Mouse (Mus musculus): ENCODE results near the gene E030018B13Rik. TPM values are rescaled to one million over a fixed set of nuclear protein-coding genes. Genes with fewer than 3 reads are reported as not detected.

E030018B13Rik gene
- polyA plus RNA-seq, 2 experiments: not detected

DNA sequence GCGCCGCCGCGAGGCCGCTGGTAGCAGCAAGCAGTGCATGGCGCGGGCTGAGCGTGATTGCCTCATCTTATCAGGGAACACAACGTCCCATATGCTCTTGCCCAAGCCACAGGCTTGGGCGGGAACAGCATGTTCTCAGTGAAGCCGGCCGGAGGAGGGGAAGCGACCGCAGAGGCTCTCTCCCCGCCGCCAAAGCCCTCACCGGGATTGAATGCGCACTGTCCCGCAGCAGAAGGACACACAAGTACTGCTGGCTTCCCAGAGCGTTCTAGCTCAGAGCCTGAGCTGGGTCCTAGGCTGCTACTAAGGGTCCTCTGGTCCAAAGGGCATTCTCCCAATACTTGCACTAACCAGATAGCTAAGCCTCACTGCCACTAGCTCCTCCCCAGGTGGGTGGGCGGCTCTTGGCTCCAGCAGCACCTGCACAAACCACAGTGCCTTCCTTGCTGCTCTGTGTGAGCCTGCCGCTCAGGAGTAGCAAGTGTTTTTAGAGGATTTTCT is 19.6 kb upstream of the E030018B13Rik start:
- H3K4me1 ChIP-seq (replicated peaks; ENCODE audit: control insufficient read depth in 2 of 2, insufficient read depth in 2 of 2, low read length in 1 of 2): peaks cover 12 to 13% of the 10 kb centered on the region in 2 experiments
- H3K27ac ChIP-seq: peak overlapping the region; percentile 52
- no peaks in the 10 kb centered on the region for H3K36me3 ChIP-seq (replicated peaks; ENCODE audit: control insufficient read depth, insufficient read depth, low read depth)
- DNase-seq (ENCODE audit: low read depth in 3 of 3, low spot score in 3 of 3) (peak; percentile 75 to 83 (median 77)), ATAC-seq (ENCODE audit: insufficient read depth) (peak; percentile 93)
- under 1% methylated on average over 22 of the region's 22 CpGs for WGBS (ENCODE audit: insufficient replicate concordance)
- peak; percentile 77 for TF ChIP-seq CTCF (IDR thresholded peaks at IDR 0.05; ENCODE audit: low read depth)
- peak; percentile 88 for TF ChIP-seq EP300 (IDR thresholded peaks at IDR 0.05; ENCODE audit: low read depth)
- H3K9me3 ChIP-seq (ENCODE audit: control insufficient read depth, low read length): no peaks in the 10 kb centered on the region
- peak overlapping the region; percentile 9 to 30; a peak in 3 of 4 replicates for H3K4me3 ChIP-seq (ENCODE audit: insufficient read depth in 1 of 2, low read depth in 2 of 2, low read length in 2 of 2)
- H3K4me2 ChIP-seq (ENCODE audit: low read depth): peak overlapping the region; percentile 60
- H3K27me3 ChIP-seq (ENCODE audit: control insufficient read depth, insufficient read depth, low read length): no peaks in the 10 kb centered on the region
- H3K9ac ChIP-seq (replicated peaks): peak overlapping the region; percentile 52

DNA sequence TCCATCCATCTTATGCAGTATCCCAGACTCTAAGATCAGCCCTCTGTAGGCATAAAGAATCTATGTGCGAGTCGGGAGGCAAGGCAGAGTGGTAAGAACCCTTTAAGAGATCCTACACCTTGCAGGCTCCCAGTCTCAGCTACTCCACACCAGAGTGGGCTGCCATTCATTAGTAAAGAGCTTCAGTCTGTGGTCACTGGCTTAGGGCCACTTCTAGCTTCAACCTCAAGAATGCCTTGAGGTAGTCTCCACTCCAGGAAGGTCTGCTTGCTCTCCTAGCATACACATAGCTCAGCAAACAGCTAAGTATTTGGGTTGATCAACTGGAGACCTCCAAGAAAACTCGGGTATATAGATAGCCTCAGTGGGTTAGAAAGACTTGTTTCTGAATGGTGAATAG is 19.0 kb upstream of the E030018B13Rik start:
- Histone ChIP-seq H3K9me3 (ENCODE audit: control insufficient read depth, low read length) (no peaks in the 10 kb centered on the region), H3K9ac (replicated peaks) (no peak overlapping the region), H3K27ac (no peak overlapping the region), H3K4me3 (ENCODE audit: insufficient read depth in 1 of 2, low read depth in 2 of 2, low read length in 2 of 2) (no peak overlapping the region; a peak in 1 of 4 replicates), H3K4me1 (replicated peaks; ENCODE audit: control insufficient read depth in 2 of 2, insufficient read depth in 2 of 2, low read length in 1 of 2) (peaks cover 12 to 13% of the 10 kb centered on the region in 2 experiments), H3K36me3 (replicated peaks; ENCODE audit: control insufficient read depth, insufficient read depth, low read depth) (no peaks in the 10 kb centered on the region), H3K27me3 (ENCODE audit: control insufficient read depth, insufficient read depth, low read length) (no peaks in the 10 kb centered on the region), H3K4me2 (ENCODE audit: low read depth) (peak overlapping the region; percentile 60)
- no peak for TF ChIP-seq EP300 (IDR thresholded peaks at IDR 0.05; ENCODE audit: low read depth)
- no peak for TF ChIP-seq CTCF (IDR thresholded peaks at IDR 0.05; ENCODE audit: low read depth)
- ATAC-seq (ENCODE audit: insufficient read depth) (0 out of 2 replicates have a peak, but pooled peaks have one; percentile 1), DNase-seq (ENCODE audit: low read depth in 3 of 3, low spot score in 3 of 3) (no peak)
- 45% methylated on average over 3 of the region's 3 CpGs for WGBS (ENCODE audit: insufficient replicate concordance)

DNA sequence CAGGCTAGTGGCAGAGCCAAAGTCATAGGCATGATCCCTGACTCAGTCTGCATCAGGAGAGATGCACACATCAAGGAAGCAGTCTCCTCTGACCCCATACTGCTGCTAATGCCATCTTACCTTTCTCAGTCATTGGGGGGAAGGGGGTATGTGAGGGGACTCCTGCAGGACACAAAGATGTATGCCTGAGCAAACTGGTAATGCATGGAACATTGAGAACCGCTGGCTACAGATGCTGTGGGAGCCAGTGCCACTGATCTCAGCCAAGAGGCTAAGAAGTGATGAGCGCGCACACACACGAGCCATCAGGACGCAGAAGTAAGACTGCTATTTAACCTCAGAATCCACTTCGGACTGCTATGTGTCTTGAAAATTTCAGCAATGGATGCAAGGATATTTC is 18.5 kb upstream of the E030018B13Rik start:
- no peak for DNase-seq (ENCODE audit: low read depth in 3 of 3, low spot score in 3 of 3)
- Histone ChIP-seq H3K9me3 (ENCODE audit: control insufficient read depth, low read length) (no peaks in the 10 kb centered on the region), H3K27ac (no peak overlapping the region), H3K36me3 (replicated peaks; ENCODE audit: control insufficient read depth, insufficient read depth, low read depth) (no peaks in the 10 kb centered on the region), H3K27me3 (ENCODE audit: control insufficient read depth, insufficient read depth, low read length) (no peaks in the 10 kb centered on the region), H3K9ac (replicated peaks) (no peak overlapping the region), H3K4me2 (ENCODE audit: low read depth) (no peak overlapping the region), H3K4me3 (ENCODE audit: insufficient read depth in 1 of 2, low read depth in 2 of 2, low read length in 2 of 2) (no peak overlapping the region), H3K4me1 (replicated peaks; ENCODE audit: control insufficient read depth in 2 of 2, insufficient read depth in 2 of 2, low read length in 1 of 2) (peaks cover 13% of the 10 kb centered on the region in 2 experiments)
- no peak for ATAC-seq (ENCODE audit: insufficient read depth)
- WGBS (ENCODE audit: insufficient replicate concordance): 77% methylated on average over 6 of the region's 6 CpGs
- TF ChIP-seq EP300 (IDR thresholded peaks at IDR 0.05; ENCODE audit: low read depth) (no peak), CTCF (IDR thresholded peaks at IDR 0.05; ENCODE audit: low read depth) (no peak)

DNA sequence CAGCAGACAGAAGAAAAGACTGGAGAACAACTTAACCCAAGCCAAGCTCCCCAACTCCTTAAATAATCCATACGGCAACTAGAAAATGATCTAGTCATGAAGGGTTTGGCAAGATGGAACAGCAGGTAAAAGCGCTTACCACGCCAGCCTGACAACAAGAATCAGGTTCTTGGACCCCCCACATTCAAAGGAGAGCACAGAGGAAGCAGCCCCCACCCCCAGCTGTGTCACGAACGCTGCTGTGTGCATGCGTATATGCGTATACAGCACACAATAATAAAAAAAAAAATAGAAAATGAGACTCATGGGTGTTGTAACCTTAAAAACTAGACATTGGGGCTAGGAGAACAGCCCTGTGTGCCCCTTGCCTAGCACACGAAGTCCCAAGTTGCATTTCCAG is 16.7 kb upstream of the E030018B13Rik start:
- peaks cover 17 to 21% of the 10 kb centered on the region in 2 experiments for H3K4me1 ChIP-seq (replicated peaks; ENCODE audit: control insufficient read depth in 2 of 2, insufficient read depth in 2 of 2, low read length in 1 of 2)
- 77% methylated on average over 8 of the region's 8 CpGs for WGBS (ENCODE audit: insufficient replicate concordance)
- no peak overlapping the region for H3K9ac ChIP-seq (replicated peaks)
- TF ChIP-seq CTCF (IDR thresholded peaks at IDR 0.05; ENCODE audit: low read depth) (no peak), EP300 (IDR thresholded peaks at IDR 0.05; ENCODE audit: low read depth) (no peak)
- H3K4me3 ChIP-seq (ENCODE audit: insufficient read depth in 1 of 2, low read depth in 2 of 2, low read length in 2 of 2): no peak overlapping the region
- no peak overlapping the region for H3K4me2 ChIP-seq (ENCODE audit: low read depth)
- no peaks in the 10 kb centered on the region for H3K9me3 ChIP-seq (ENCODE audit: control insufficient read depth, low read length)
- H3K27me3 ChIP-seq (ENCODE audit: control insufficient read depth, insufficient read depth, low read length): no peaks in the 10 kb centered on the region
- DNase-seq (ENCODE audit: low read depth in 3 of 3, low spot score in 3 of 3) (no peak), ATAC-seq (ENCODE audit: insufficient read depth) (no peak)
- no peak overlapping the region for H3K27ac ChIP-seq
- no peaks in the 10 kb centered on the region for H3K36me3 ChIP-seq (replicated peaks; ENCODE audit: control insufficient read depth, insufficient read depth, low read depth)

DNA sequence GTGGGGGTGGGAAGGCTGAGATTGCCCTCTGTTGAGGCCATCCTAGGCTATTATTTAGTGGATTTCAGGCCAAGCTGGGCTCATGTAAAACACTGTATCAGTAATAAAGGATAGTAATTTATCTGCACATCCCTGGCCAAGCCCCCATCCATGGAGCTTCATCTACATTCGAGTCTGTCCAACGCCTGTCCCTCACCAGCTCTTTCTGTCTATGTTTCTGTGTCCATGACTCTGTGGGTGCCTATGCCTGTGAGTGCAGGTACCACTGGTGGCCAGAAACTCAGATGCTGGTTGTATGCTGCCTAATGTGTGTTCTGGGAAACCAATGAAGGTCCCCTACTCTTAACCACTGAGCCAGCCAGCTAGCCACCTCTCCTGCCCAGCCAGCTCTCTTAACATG is 16.2 kb upstream of the E030018B13Rik start:
- no peak for ATAC-seq (ENCODE audit: insufficient read depth)
- Histone ChIP-seq H3K27ac (no peak overlapping the region), H3K36me3 (replicated peaks; ENCODE audit: control insufficient read depth, insufficient read depth, low read depth) (no peaks in the 10 kb centered on the region), H3K4me2 (ENCODE audit: low read depth) (no peak overlapping the region), H3K4me1 (replicated peaks; ENCODE audit: control insufficient read depth in 2 of 2, insufficient read depth in 2 of 2, low read length in 1 of 2) (peaks cover 20 to 26% of the 10 kb centered on the region in 2 experiments), H3K9me3 (ENCODE audit: control insufficient read depth, low read length) (no peaks in the 10 kb centered on the region), H3K9ac (replicated peaks) (no peak overlapping the region), H3K27me3 (ENCODE audit: control insufficient read depth, insufficient read depth, low read length) (no peaks in the 10 kb centered on the region), H3K4me3 (ENCODE audit: insufficient read depth in 1 of 2, low read depth in 2 of 2, low read length in 2 of 2) (no peak overlapping the region)
- TF ChIP-seq EP300 (IDR thresholded peaks at IDR 0.05; ENCODE audit: low read depth) (no peak), CTCF (IDR thresholded peaks at IDR 0.05; ENCODE audit: low read depth) (no peak)
- DNase-seq (ENCODE audit: low read depth in 3 of 3, low spot score in 3 of 3): no peak
- 76% methylated on average over 2 of the region's 2 CpGs for WGBS (ENCODE audit: insufficient replicate concordance)

Data from liver, embryonic 14.5 days (tissue).